12 mouse cellular contexts compared by ENCODE assay signal in the genomic region with DNA sequence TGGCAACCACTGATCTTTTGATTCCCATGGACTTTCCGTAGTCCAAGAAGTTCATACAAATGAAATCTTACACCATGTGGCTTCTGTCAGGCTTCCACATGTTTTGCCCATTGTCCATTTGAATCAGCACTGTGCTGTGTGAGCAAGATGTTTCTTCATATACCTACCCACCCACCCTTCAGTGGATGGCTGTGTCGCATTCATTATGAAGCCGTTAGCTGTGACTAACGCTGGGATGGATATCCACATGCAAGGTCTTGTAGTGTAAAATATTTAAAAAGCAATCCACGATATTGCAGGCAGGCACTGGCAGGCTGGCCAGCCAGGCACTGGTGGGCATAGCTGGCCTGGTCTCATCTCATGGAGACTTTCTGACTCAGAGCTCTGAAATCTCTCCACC.
"Had no signal": no experiment of that assay in that cellular context is flagged by ENCODE, and none has a peak within 500 bp of the region (broad histone marks: within the 10 kb centered on the region; RNA-seq: fewer than 3 reads in every experiment).

No protein-coding gene starts in this region.

- DNase-seq: lung, adult 18-20 months; lung, embryonic 14.5 days; lung, postnatal 10 days; lung, postnatal 4 days; midbrain, embryonic 14.5 days; retina, postnatal 1 day; spleen, adult 18-20 months; thymus, adult 18-20 months; thymus, postnatal 14 days; thymus, postnatal 36 days had no signal

- ATAC-seq: liver, embryonic 12.5 days; midbrain, embryonic 16.5 days had no signal
